Mouse (Mus musculus) gastrocnemius, postnatal 25 days (tissue): ENCODE data around the gene Tbc1d4. TPM values are rescaled to one million over a fixed set of nuclear protein-coding genes. Genes with fewer than 3 reads are reported as not detected.
"Not testable (repeated sequence)": the region's sequence is repeated elsewhere in the genome, so short reads cannot be mapped to it uniquely, and the experiment has no call there.

Experiments
- DNase-seq: peaks from one replicate; pipeline ENCODE4 v3.0.0; 2022
- total RNA-seq, 2 experiments: library from RNA; stranded (reverse); gene quantifications; 1 replicate in 1 of 2; 2 replicates in 1 of 2; pipeline ENCODE4 v1.2.3; 2021

The Tbc1d4 gene
- total RNA-seq, 2 experiments from 2014 or later: 19.3 to 23.8 TPM

GRCm38 (mm10) chr14:101595301-101596080, 13.5 kb downstream of the Tbc1d4 start:
- no peak for DNase-seq

- no peak for DNase-seq
Measured at GRCm38 (mm10) chr14:101594001-101594400, 15.0 kb downstream of the Tbc1d4 start.

GRCm38 (mm10) chr14:101593340-101593739, 15.7 kb downstream of the Tbc1d4 start:
- no peak for DNase-seq

GRCm38 (mm10) chr14:101591101-101591500, 17.9 kb downstream of the Tbc1d4 start:
- DNase-seq: no peak

GRCm38 (mm10) chr14:101588209-101588991, 20.6 kb downstream of the Tbc1d4 start:
- DNase-seq: not testable (repeated sequence)

- DNase-seq: not testable (repeated sequence)
Measured at GRCm38 (mm10) chr14:101587366-101588040, 21.5 kb downstream of the Tbc1d4 start.

- DNase-seq: no peak
Measured at GRCm38 (mm10) chr14:101586096-101586495, 22.9 kb downstream of the Tbc1d4 start.

GRCm38 (mm10) chr14:101575651-101576050, 33.3 kb downstream of the Tbc1d4 start:
- DNase-seq: no peak

GRCm38 (mm10) chr14:101574536-101574935, 34.5 kb downstream of the Tbc1d4 start:
- no peak for DNase-seq

GRCm38 (mm10) chr14:101573107-101573614, 35.8 kb downstream of the Tbc1d4 start:
- DNase-seq: no peak

- peak; percentile 63 for DNase-seq
Measured at GRCm38 (mm10) chr14:101568828-101569227, 40.2 kb downstream of the Tbc1d4 start.

- no peak for DNase-seq
Measured at GRCm38 (mm10) chr14:101566717-101567116, 42.3 kb downstream of the Tbc1d4 start.

GRCm38 (mm10) chr14:101565661-101566060, 43.3 kb downstream of the Tbc1d4 start:
- no peak for DNase-seq

GRCm38 (mm10) chr14:101561251-101561701, 47.7 kb downstream of the Tbc1d4 start:
- DNase-seq: no peak

GRCm38 (mm10) chr14:101559446-101559845, 49.5 kb downstream of the Tbc1d4 start:
- no peak for DNase-seq

- DNase-seq: no peak
Measured at GRCm38 (mm10) chr14:101548885-101549573, 60.0 kb downstream of the Tbc1d4 start.

GRCm38 (mm10) chr14:101541863-101542262, 67.1 kb downstream of the Tbc1d4 start:
- DNase-seq: no peak

GRCm38 (mm10) chr14:101541141-101541540, 67.8 kb downstream of the Tbc1d4 start:
- no peak for DNase-seq

GRCm38 (mm10) chr14:101540466-101540865, 68.5 kb downstream of the Tbc1d4 start:
- DNase-seq: peak; percentile 80

GRCm38 (mm10) chr14:101537906-101538305, 71.1 kb downstream of the Tbc1d4 start:
- DNase-seq: no peak

- no peak for DNase-seq
Measured at GRCm38 (mm10) chr14:101537413-101537812, 71.6 kb downstream of the Tbc1d4 start.
